Mouse (Mus musculus): ENCODE measurements around the gene Pip4k2b.

DNA sequence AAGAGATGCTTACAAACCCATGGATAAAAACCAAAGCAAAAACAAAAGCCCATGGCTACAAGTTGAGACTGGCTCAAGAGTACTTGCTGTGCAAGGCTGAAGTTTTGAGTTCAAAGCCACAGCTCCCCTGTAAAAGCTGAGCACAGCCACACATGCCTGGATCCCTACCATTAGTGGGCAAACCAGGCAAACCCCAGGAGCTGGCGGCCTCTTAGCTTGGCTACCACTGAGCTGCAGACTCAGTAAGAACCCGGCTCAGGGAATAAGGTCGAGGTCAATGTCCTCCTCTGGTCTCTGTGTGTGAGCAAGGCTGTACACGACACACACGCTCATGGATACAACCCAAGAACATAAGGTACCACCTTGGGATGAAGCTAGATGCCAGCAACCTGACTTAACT is 4.0 kb upstream of the Pip4k2b start:
- TF ChIP-seq CTCF (IDR thresholded peaks at IDR 0.05; ENCODE audit: low read depth) (no peak), EP300 (IDR thresholded peaks at IDR 0.05; ENCODE audit: low read depth) (no peak)
